Mouse (Mus musculus): Measurements from ENCODE around the gene Rbm38. TPM values are rescaled to one million over a fixed set of nuclear protein-coding genes. Genes with fewer than 3 reads are reported as not detected.

Rbm38 gene
- polyA plus RNA-seq, 1 experiment from 2014 or later = 27.5 TPM

DNA sequence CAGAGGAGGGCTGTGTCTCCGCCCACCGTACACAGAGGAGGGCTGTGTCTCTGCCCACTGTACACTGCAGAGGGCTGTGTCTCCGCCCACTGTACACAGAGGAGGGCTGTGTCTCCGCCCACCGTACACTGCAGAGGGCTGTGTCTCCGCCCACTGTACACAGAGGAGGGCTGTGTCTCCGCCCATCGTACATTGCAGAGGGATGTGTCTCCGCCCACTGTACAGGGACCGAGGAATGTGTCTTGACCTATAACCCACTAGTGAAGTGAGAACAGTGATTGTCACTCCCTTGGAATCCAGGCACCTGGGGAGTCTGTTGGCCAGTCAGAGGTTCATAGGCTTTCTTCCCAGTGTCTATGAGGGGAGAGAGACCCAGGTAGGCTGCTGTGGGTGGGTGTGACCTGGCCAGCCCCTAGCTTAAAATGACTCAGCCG, 36.6 kb downstream of the Rbm38 start:
- ChIA-PET POLR2A (no interaction called here), CTCF (interaction anchor here (1.0 kb wide), 1 partner anchor 11 kb away, joined by 3 read pairs; no protein-coding TSS in a partner anchor)
- DNase-seq (ENCODE audit: low read depth, low spot score) (no peak), ATAC-seq (no peak)
- no peaks in the 10 kb centered on the region for H3K27me3 ChIP-seq
- no peak for TF ChIP-seq CTCF (IDR thresholded peaks at IDR 0.05)
- in situ Hi-C loops (cut with MboI; ENCODE audit: low pct_unique_long_range_greater_than_20kb) = no loop called here

DNA sequence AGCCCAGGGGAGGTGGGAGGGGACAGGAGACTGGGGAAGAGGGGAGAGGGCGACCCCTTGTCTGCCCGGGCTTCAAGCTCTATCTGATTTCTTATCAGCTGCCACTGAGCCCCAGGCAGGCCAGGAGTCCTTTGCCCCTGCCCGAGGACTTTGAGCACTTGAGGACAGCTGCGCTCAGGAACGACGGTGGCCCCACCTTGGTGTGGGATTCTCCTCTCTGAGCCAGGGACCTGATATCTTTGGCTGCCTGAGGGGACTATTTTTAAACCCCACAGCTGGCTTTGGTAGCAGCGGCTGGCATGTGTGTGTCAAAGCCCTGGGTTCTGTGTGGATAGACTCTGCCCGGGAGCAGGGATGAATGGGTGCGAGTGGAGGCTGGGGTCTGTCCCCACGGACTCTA, 37.3 kb downstream of the Rbm38 start:
- ATAC-seq (no peak), DNase-seq (ENCODE audit: low read depth, low spot score) (no peak)
- in situ Hi-C loops (cut with MboI; ENCODE audit: low pct_unique_long_range_greater_than_20kb) = no loop called here

DNA sequence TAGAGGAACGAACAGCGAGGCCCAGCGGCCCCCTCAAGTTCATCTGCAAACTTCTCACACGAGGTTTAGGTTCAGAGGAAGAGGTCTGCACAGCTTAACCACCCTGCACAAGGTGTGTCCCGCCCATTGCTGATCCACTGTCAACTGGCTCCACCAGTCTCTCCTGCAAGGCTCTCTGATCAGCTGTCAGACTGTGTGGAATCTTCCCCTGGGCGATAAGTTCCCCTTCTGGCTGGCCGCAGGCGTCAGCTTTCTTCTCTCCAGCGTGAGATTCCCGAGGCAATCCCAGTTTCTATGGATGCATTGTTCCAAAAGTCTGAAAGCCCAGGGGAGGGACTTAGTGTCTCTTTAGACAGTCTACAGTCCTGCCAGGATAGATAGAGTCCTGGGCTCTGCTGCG, 38.0 kb downstream of the Rbm38 start:
- CTCF ChIA-PET = no interaction called here
- DNase-seq (ENCODE audit: low read depth, low spot score) = no peak

More for the DNA sequence above, 37.3 kb downstream of the Rbm38 start:
- no peaks in the 10 kb centered on the region for H3K27me3 ChIP-seq
- ChIA-PET CTCF (interaction anchor here (1.0 kb wide), 1 partner anchor 11 kb away, joined by 3 read pairs; no protein-coding TSS in a partner anchor), POLR2A (no interaction called here)
- no peak for TF ChIP-seq CTCF (IDR thresholded peaks at IDR 0.05)

DNA sequence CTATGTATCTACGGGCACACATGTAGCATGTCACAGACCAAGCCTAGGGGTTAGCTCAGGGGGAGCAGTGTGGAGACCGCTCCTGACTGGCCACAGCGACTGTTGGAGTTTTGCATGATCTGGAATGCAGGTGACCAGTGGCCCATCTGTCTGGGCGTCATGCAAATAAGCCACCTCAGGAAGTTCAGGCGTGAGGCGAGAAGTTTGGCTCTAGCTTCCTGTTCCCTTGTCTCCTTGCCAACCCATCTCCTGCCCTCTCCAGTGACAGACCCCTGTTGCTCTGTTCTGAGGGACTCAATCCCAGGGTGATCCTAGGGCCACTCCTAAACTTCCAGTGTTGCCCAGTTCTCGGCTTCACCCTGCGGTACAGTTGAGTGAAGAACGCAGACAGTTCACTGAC, 40.2 kb downstream of the Rbm38 start:
- ATAC-seq (no peak), DNase-seq (ENCODE audit: low read depth, low spot score) (no peak)
- POLR2A ChIA-PET = no interaction called here
- no peak for TF ChIP-seq CTCF (IDR thresholded peaks at IDR 0.05)
- in situ Hi-C loops (cut with MboI; ENCODE audit: low pct_unique_long_range_greater_than_20kb) = no loop called here
- no peaks in the 10 kb centered on the region for H3K27me3 ChIP-seq
- CTCF ChIA-PET = interaction anchor here (1.1 kb wide), 1 partner anchor 12 kb away, joined by 3 read pairs; no protein-coding TSS in a partner anchor

More for the DNA sequence above, 38.0 kb downstream of the Rbm38 start:
- POLR2A ChIA-PET = no interaction called here
- no peak for ATAC-seq
- in situ Hi-C loops (cut with MboI; ENCODE audit: low pct_unique_long_range_greater_than_20kb) = no loop called here
- no peaks in the 10 kb centered on the region for H3K27me3 ChIP-seq
- no peak for TF ChIP-seq CTCF (IDR thresholded peaks at IDR 0.05)

DNA sequence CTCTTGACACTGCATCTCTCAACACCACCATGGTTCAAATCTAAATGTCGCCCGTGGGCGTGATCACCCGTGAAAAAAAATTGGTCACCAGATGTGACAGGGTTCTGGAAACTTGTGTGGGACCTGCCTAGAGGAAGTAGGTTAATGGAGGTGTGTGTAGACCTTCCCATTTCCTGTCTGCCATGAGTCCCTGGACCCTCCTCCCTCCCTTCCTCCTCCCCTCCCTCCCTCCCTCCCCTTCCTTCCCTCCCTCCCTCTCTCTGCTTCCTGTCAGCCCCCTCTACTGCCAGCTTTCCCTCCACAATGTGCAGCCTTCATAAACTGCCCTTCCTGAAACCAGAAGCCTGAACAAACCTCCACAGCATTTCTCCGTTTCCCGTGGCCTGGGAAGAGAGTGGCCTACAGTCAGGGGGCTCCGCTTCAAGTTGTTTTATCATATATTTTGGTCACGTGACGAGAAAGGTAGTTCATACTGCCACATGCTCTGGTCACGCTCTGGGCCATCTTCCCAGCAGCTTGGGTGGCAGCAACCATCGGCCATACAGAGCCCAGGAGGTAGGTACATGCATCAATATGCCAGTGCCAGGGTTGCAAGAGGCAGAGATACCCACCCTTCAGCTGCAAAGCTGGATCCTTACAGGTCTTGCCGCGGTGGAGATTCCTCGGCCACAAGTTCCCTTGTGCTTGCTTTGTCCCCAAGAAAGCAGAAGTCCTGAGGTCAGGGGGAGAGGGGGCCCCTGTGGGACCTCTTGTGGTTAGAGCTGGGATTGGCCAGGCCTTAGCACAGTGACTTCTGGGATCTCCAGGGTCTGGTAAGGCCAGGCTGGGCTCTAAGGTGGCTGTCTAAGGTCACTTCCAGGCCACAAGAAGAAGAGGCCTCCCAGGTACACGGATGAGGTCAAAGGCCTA, 41.4 kb downstream of the Rbm38 start:
- ATAC-seq (peak; percentile 40), DNase-seq (ENCODE audit: low read depth, low spot score) (no peak)
- H3K27me3 ChIP-seq = no peaks in the 10 kb centered on the region
- TF ChIP-seq CTCF (IDR thresholded peaks at IDR 0.05) = no peak
- in situ Hi-C loops (cut with MboI; ENCODE audit: low pct_unique_long_range_greater_than_20kb) = no loop called here
- ChIA-PET POLR2A (no interaction called here), CTCF (interaction anchor here (0.9 to 1.1 kb wide), 2 partner anchors 13 to 15 kb away, joined by 3 read pairs; no protein-coding TSS in a partner anchor)

DNA sequence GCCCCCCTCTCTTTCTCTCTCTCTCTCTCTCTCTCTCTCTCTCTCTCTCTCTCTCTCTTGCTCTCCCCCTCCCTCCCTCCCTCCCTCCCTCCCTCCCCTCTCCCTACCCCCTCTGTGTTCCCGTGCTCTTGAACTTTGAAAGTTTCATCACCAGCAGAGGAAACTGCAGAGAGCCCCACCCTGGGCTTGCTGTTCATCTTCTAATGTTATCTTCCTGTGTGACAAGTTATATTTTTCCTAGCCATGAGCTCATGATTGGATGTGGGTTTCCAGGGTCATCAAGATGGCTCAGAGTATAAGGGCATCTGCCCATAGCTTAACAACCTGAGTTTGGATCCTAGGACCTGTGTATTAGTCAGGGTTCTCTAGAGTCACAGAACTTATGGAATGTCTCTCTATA, 42.9 kb downstream of the Rbm38 start:
- DNase-seq (ENCODE audit: low read depth, low spot score) (no peak), ATAC-seq (no peak)
- CTCF ChIA-PET = no interaction called here
- in situ Hi-C loops (cut with MboI; ENCODE audit: low pct_unique_long_range_greater_than_20kb) = no loop called here
- TF ChIP-seq CTCF (IDR thresholded peaks at IDR 0.05) = no peak
- POLR2A ChIA-PET = no interaction called here
- no peaks in the 10 kb centered on the region for H3K27me3 ChIP-seq

DNA sequence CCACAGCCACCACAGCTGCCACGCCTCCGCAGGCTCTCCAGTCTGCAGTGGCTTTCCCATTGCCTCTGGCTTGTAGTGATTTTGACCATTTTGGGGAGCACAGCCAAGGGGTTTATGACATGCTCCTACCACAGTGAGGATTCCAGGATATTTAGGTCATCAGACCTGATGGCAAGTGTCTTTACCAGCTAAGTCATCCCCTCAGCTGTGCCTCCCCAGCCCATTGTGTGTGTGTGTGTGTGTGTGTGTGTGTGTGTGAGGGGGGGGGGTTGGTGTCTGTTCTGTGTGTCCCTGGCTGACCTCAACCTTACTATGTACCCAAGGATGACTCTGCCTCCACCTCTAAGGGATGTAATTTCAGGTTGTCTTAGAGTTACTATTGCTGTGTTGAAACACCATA, 44.6 kb downstream of the Rbm38 start:
- in situ Hi-C loops (cut with MboI; ENCODE audit: low pct_unique_long_range_greater_than_20kb) = no loop called here
- CTCF ChIA-PET = no interaction called here
- POLR2A ChIA-PET = no interaction called here
- DNase-seq (ENCODE audit: low read depth, low spot score) = no peak
- H3K27me3 ChIP-seq = no peaks in the 10 kb centered on the region
- no peak for ATAC-seq
- no peak for TF ChIP-seq CTCF (IDR thresholded peaks at IDR 0.05)

DNA sequence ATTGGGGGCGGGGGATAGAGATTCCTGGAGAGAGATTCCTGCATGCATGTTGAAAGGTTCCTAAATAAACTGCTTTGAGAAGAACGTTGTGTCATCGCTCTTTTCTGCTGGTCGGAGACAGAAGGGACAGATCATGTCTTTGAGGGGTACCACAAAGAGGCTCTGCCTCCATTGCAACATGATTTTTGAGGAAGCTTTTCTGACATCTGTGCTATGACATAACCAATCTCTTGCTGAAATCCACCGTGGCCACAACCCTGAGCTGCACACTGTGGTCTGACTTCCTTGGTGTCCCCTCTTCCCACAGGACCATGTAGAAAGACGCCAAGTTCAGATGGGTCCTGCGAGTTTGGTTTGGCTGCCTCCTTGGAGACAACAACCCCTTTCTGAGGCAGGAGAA, 52.6 kb downstream of the Rbm38 start:
- in situ Hi-C loops (cut with MboI; ENCODE audit: low pct_unique_long_range_greater_than_20kb) = no loop called here
- no peak for TF ChIP-seq CTCF (IDR thresholded peaks at IDR 0.05)
- POLR2A ChIA-PET = no interaction called here
- H3K27me3 ChIP-seq = no peaks in the 10 kb centered on the region
- ATAC-seq (no peak), DNase-seq (ENCODE audit: low read depth, low spot score) (no peak)
- CTCF ChIA-PET = no interaction called here

DNA sequence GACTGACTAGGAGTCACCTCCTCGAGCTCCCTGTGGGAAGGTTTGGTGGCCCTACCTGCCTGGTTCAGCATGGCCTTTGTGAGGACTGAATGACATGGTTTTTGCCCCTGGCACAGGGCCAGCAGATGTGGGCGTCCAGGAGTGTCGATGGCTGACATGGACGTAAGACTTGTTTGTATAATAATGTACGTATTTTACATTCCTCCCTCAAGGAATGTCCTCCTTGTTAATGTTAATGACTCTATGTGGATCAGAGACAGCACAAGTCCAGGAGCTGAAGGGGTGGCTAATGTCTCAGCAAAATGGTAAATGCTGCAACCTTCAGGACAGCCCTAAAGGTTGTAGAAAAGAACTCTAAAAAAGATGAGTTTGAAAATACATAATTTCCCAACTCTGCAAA, 53.4 kb downstream of the Rbm38 start:
- H3K27me3 ChIP-seq = no peaks in the 10 kb centered on the region
- ChIA-PET CTCF (interaction anchor here (1.5 kb wide), 1 partner anchor 16 kb away, joined by 4 read pairs; no protein-coding TSS in a partner anchor), POLR2A (no interaction called here)
- in situ Hi-C loops (cut with MboI; ENCODE audit: low pct_unique_long_range_greater_than_20kb) = no loop called here
- DNase-seq (ENCODE audit: low read depth, low spot score) (no peak), ATAC-seq (no peak)
- TF ChIP-seq CTCF (IDR thresholded peaks at IDR 0.05) = no peak

DNA sequence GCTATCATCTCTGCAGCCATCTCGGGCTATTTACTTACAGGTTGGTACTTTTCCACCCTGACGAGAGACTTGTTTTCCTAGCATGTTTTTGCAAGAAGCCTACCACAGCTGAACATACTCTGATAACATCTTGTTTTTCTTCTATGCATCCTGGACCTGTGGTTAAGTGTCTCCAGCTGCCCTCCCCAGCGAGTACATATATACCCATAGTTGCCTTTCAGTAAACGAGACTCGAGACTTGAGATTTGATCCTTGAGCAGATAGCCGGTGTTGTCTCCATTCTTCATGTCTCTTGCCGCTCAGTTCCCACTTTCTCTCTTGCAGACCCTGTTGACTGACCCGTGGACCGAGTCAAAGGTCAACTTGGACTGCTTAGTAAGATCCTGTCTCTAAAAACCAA, 56.6 kb downstream of the Rbm38 start:
- ATAC-seq = no peak
- ChIA-PET POLR2A (no interaction called here), CTCF (no interaction called here)
- in situ Hi-C loops (cut with MboI; ENCODE audit: low pct_unique_long_range_greater_than_20kb) = loop anchor here (25.0 kb wide), 1 partner anchor 590 kb away; no protein-coding TSS in a partner anchor
- H3K27me3 ChIP-seq = no peaks in the 10 kb centered on the region
- DNase-seq (ENCODE audit: low read depth, low spot score) = no peak
- TF ChIP-seq CTCF (IDR thresholded peaks at IDR 0.05) = no peak

DNA sequence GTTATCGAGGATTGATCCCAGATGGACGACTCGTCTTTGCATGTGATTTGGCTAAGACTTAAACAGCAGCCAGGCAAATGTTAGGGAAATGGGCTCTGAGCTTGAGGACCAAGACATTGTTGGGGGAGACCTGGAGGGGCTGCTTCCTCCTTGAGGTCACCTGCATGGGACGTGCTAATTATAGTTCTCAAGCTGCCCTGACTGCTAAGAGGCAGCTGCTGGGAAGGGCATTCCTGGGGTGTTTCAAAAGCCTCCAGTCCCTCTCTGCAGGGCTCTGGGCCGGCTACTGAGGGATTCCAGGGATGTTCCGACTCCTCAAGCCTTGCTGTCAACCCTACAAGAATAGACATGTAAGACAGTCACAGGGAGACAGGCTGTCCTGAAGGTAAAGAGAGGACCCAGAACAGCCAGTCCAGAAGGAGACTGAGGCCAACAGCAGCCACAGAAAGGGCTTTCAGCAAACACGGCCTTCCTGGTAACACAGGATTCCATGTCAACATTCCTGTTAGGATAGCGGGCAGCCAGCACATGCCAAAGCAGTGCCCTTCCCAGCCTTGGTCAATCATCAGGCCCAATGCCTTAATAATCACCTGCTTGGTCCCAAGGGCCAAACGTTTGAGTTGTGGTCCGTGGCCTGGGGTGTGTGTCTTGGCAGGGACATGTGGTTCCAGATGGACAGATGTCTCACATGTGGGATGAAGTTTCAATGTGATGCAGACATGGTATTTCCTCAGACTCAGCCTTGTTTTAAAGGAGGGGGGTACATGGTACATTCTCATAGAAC, 59.7 kb downstream of the Rbm38 start:
- no peaks in the 10 kb centered on the region for H3K27me3 ChIP-seq
- ATAC-seq (no peak), DNase-seq (ENCODE audit: low read depth, low spot score) (no peak)
- no peak for TF ChIP-seq CTCF (IDR thresholded peaks at IDR 0.05)
- ChIA-PET POLR2A (no interaction called here), CTCF (no interaction called here)
- in situ Hi-C loops (cut with MboI; ENCODE audit: low pct_unique_long_range_greater_than_20kb) = loop anchor here (5.0 to 25.0 kb wide), 2 partner anchors 83 to 593 kb away; no protein-coding TSS in a partner anchor
